Mouse (Mus musculus) forebrain, embryonic 14.5 days (tissue): ENCODE measurements around the gene Map4k3. TPM values are rescaled to one million over a fixed set of nuclear protein-coding genes. Genes with fewer than 3 reads are reported as not detected.

Experiments
- ATAC-seq: fragments of 200-750 bp; cut with Nextera tagmentation; 2 replicates; pipeline ENCODE4 v1.8.0; 2017; ENCODE audit warnings: mild to moderate bottlenecking, moderate library complexity
- DNase-seq: peaks from one replicate; pipeline ENCODE4 v3.0.0-alpha.2; 2015; ENCODE audit warnings: low spot score
- H3K27ac ChIP-seq: fragments of 300-500 bp; sonication (generic); 2 replicates; pipeline ENCODE4 v1.5.1; 2014; ENCODE audit warnings: low read depth, mild to moderate bottlenecking, control low read depth, low read length, moderate library complexity
- H3K27me3 ChIP-seq: fragments of 300-500 bp; sonication (generic); replicated peaks from 2 replicates; pipeline ENCODE4 v1.6.1; 2014; ENCODE audit warnings: low read length, control low read depth, mixed read lengths; ENCODE audit not compliant: control insufficient read depth, insufficient read depth
- H3K36me3 ChIP-seq: fragments of 300-500 bp; sonication (generic); 2 replicates; pipeline ENCODE4 v1.6.1; 2014; ENCODE audit warnings: low read length, control low read depth; ENCODE audit not compliant: control insufficient read depth, insufficient read depth
- H3K4me1 ChIP-seq: fragments of 300-500 bp; sonication (generic); 2 replicates; pipeline ENCODE4 v1.6.1; 2014; ENCODE audit warnings: antibody characterized with exemption, low read length, control low read depth; ENCODE audit not compliant: control insufficient read depth, insufficient read depth
- H3K4me2 ChIP-seq: fragments of 300-500 bp; sonication (generic); 2 replicates; pipeline ENCODE4 v1.6.1; 2014; ENCODE audit warnings: mild to moderate bottlenecking, control low read depth, low read length
- H3K4me3 ChIP-seq: fragments of 300-500 bp; sonication (generic); 2 replicates; pipeline ENCODE4 v1.5.1; 2014; ENCODE audit warnings: low read depth, low read length, control low read depth
- H3K9ac ChIP-seq: fragments of 300-500 bp; sonication (generic); 2 replicates; pipeline ENCODE4 v1.6.1; 2014; ENCODE audit warnings: mild to moderate bottlenecking, low read length, control low read depth, moderate library complexity
- H3K9me3 ChIP-seq: fragments of 300-500 bp; sonication (generic); replicated peaks from 2 replicates; pipeline ENCODE4 v1.6.1; 2016; ENCODE audit warnings: low read length, control low read depth, mixed read lengths; ENCODE audit not compliant: control insufficient read depth
- WGBS: fragments of 180-500 bp; shearing (Covaris S2); extraction: QIAGEN DNeasy Blood & Tissue Kit; methylation state at CpG from one replicate; pipeline ENCODE4 v1.1.7; 2014; 5-methylcytosine and 5-hydroxymethylcytosine counted together
- polyA plus RNA-seq: library from polyadenylated mRNA; unstranded; fragments of >200 nt; fragmentation: Nextera tagmentation; extraction: Ambion mirVana; gene quantifications from 2 replicates; pipeline ENCODE4 v1.2.1, GENCODE M21; 2014

The Map4k3 gene
- polyA plus RNA-seq, 1 experiment from 2014 or later = 30.7 TPM

DNA sequence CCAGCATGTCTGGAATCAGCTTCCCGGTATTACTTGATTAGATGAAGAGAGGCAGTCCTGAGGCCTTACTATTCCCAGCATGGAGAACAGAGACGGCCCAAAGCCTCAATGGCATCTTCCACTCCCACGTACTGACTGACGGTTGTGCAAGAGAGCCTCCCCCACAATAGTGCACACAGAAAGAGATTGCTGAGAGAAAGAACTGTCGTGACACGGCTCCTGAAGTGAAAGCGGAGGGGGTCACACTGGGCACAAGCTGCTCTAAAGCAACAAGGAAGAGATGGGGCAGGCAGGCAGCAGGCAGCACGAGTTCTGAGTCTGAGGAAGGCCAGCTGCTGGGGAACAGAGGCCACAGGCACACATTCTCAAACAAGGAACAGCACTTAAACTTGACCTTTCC, 90.2 kb downstream of the Map4k3 start:
- Histone ChIP-seq H3K9me3 (no peaks in the 10 kb centered on the region), H3K36me3 (peaks cover 34% of the 10 kb centered on the region), H3K27me3 (no peaks in the 10 kb centered on the region), H3K27ac (no peak overlapping the region), H3K9ac (no peak overlapping the region), H3K4me3 (no peak overlapping the region), H3K4me2 (no peak overlapping the region), H3K4me1 (no peaks in the 10 kb centered on the region)
- WGBS = 74% methylated on average over 8 of the region's 8 CpGs
- DNase-seq (no peak), ATAC-seq (no peak)

DNA sequence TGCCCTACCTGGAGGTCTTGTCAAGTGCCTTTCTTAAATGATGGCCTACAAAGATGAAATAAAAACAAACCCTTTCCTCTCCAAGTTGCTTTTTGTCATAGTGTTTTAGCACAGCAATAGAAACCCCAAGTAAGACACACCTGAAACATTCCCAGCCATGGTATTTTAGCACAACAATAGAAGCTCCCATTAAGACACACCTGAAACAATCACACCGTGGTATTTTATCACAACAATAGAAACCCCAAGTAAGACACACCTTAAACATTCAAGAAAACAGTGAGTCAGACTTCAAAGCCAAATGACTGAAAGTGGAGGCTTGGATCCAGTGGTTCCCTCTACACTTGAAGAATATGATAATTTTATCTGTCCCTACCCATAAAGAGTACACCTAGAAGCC, 92.5 kb downstream of the Map4k3 start:
- no peak overlapping the region for H3K27ac ChIP-seq
- no peaks in the 10 kb centered on the region for H3K4me1 ChIP-seq
- H3K4me3 ChIP-seq = no peak overlapping the region
- H3K9me3 ChIP-seq = no peaks in the 10 kb centered on the region
- H3K4me2 ChIP-seq = no peak overlapping the region
- no peak for ATAC-seq
- H3K27me3 ChIP-seq = no peaks in the 10 kb centered on the region
- peaks cover 38% of the 10 kb centered on the region for H3K36me3 ChIP-seq
- DNase-seq = no peak
- WGBS = 87% methylated on average over 1 of the region's 1 CpGs
- no peak overlapping the region for H3K9ac ChIP-seq

DNA sequence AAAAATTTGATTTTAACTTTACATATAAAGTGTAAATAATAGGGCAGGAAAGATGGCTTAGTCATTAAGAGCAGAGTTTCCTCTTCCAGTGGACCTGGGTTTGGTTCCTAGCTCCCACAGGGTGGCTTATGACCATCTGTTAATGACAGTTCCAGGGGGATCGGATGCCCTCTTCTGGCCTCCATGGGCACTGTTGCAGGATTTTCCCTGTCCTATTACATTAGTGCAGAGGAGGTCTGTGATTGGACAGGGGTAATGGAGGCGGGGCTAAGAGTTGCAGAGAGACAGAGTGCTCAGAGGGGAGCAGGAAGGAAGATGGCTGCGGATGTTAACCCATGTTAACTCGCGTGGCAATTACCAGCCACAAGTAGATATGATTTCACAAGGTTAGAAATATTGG, 95.4 kb downstream of the Map4k3 start:
- ATAC-seq = no peak
- WGBS = 94% methylated on average over 5 of the region's 5 CpGs

DNA sequence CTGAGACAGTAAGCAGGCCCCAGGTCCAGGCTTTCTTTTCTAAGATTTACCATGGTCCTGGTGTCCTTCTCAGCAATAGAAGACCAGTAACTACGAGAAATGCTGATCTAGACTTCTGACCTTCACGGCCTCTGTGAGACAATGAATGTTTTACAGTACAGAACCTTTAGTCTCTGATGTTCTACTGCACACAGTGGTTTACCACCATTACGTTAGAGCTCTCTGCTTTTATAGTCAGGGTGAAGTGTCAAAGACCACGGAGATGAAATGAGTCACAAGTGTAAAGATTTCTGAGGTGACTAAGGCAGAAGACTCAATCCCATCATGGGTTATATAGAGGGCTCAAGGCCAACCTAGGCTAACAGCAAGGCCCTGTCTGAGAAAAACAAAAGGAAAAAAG, 95.9 kb downstream of the Map4k3 start:
- no peak for ATAC-seq
- Histone ChIP-seq H3K27ac (no peak overlapping the region), H3K36me3 (peaks cover 34% of the 10 kb centered on the region), H3K4me2 (no peak overlapping the region), H3K4me1 (no peaks in the 10 kb centered on the region), H3K4me3 (no peak overlapping the region), H3K9me3 (no peaks in the 10 kb centered on the region), H3K9ac (no peak overlapping the region), H3K27me3 (no peaks in the 10 kb centered on the region)
- WGBS = 96% methylated on average over 4 of the region's 4 CpGs
- DNase-seq = no peak

More for the DNA sequence above, 95.4 kb downstream of the Map4k3 start:
- H3K36me3 ChIP-seq = peaks cover 34% of the 10 kb centered on the region
- no peaks in the 10 kb centered on the region for H3K4me1 ChIP-seq
- no peak overlapping the region for H3K4me3 ChIP-seq
- no peaks in the 10 kb centered on the region for H3K27me3 ChIP-seq
- no peak overlapping the region for H3K4me2 ChIP-seq
- DNase-seq = no peak
- H3K9me3 ChIP-seq = no peaks in the 10 kb centered on the region
- H3K27ac ChIP-seq = no peak overlapping the region
- no peak overlapping the region for H3K9ac ChIP-seq

DNA sequence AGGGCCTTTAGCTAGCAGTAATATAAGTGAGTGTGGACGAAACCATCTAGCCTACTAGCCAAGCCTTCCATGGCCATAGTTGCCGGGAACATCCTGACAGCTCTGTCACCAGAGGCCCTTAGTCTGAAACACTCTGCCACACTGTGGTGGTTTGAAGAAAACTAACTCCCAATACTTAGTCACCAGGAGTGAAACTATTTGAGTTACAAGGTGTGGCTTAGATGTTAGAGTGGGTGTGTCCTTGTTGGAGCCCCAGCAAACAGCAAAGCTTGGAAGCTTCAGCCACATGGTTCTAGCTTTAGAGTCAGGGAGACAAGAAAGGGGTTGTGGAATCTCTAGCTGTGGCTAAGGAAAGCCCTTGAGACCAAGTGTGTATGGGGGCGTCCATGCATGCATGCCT, 97.3 kb downstream of the Map4k3 start:
- DNase-seq = no peak
- ATAC-seq = no peak
- WGBS = 95% methylated on average over 3 of the region's 3 CpGs
- H3K27ac ChIP-seq = no peak overlapping the region
- no peaks in the 10 kb centered on the region for H3K4me1 ChIP-seq
- H3K9ac ChIP-seq = no peak overlapping the region
- no peak overlapping the region for H3K4me2 ChIP-seq
- H3K4me3 ChIP-seq = no peak overlapping the region
- peaks cover 34% of the 10 kb centered on the region for H3K36me3 ChIP-seq
- no peaks in the 10 kb centered on the region for H3K27me3 ChIP-seq
- H3K9me3 ChIP-seq = no peaks in the 10 kb centered on the region

DNA sequence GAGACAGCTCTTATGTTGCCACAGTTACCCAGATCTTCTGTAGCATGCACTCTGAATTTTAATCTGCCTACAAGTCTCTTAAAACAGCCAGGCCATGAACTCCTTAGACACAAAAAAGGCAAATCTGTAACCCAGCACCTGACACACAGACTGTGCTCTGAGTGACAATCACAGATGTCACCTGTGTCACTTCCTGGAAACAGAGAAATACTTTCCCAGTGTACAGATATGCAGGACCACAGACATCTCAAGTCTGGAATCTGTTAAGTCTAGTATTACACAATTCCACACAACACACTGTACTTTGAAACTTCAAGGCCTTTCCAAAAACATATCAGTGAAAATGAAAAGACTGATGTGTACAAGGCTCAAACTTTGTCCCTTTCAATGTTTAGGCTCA, 103.3 kb downstream of the Map4k3 start:
- no peak for ATAC-seq
- Histone ChIP-seq H3K27me3 (no peaks in the 10 kb centered on the region), H3K4me1 (no peaks in the 10 kb centered on the region), H3K36me3 (peaks cover 9% of the 10 kb centered on the region; the same call in 1 of the 2 replicates), H3K9ac (no peak overlapping the region), H3K4me2 (no peak overlapping the region), H3K27ac (no peak overlapping the region), H3K4me3 (no peak overlapping the region), H3K9me3 (no peaks in the 10 kb centered on the region)
- no peak for DNase-seq

DNA sequence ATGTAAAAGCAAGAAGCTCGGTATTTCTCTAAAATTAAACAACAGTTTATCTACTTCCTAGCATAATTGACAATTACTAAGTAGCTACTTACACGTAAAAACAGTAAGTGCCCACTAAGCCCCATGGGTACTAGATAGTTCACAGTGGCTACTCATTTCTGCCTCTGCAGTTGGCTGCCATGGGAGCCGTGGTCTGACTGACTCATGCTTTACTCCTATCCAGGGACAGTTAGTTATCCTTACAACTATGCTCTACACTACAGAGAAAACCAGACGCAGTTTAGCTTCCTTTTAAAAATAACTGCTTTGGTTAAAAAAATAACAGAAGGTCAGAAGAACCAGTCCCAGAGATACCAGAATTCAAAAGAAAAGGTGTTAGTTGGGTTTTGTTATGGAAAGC, 106.6 kb downstream of the Map4k3 start:
- Histone ChIP-seq H3K9ac (no peak overlapping the region), H3K4me1 (no peaks in the 10 kb centered on the region), H3K36me3 (peaks cover 17% of the 10 kb centered on the region; the same call in 1 of the 2 replicates), H3K4me3 (no peak overlapping the region), H3K4me2 (no peak overlapping the region), H3K9me3 (no peaks in the 10 kb centered on the region), H3K27ac (no peak overlapping the region), H3K27me3 (no peaks in the 10 kb centered on the region)
- 90% methylated on average over 4 of the region's 4 CpGs for WGBS
- ATAC-seq (no peak), DNase-seq (no peak)

DNA sequence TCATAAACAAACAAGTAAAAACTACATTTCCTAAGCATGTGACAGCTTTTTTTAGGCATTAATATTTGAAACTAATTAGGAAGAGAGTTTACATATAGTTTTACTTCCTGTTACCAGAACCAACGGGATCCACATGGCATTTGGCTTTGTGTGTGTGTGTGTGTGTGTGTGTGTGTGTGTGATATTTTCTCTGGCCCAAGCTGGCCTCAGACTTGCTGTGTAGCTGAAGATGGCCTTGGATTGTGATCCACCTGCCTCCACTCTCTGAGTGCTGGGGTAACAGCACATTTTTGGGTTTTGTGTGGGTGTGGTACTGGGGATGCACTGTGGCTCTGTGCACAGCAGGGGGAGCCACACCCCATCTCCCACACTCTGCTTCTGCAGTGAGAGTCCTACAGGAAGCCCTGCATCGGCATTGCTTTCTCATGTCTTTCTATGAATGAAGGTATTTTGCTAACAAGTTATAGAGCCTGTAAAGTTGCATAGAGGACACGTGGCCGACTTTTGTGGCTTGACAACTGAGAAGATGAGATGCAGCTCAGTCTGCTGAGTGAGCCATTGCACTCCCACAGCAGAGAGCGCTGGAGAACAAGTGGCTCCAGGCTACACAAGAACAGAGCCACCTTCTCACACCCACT, 107.4 kb downstream of the Map4k3 start:
- DNase-seq (peak; percentile 76), ATAC-seq (peak; percentile 85)
- Histone ChIP-seq H3K4me2 (no peak overlapping the region), H3K27me3 (no peaks in the 10 kb centered on the region), H3K27ac (0 out of 2 replicates have a peak overlapping the region, but pooled peaks have one; percentile 2), H3K36me3 (peaks cover 16% of the 10 kb centered on the region; the same call in 1 of the 2 replicates), H3K9ac (no peak overlapping the region), H3K9me3 (no peaks in the 10 kb centered on the region), H3K4me3 (no peak overlapping the region), H3K4me1 (no peaks in the 10 kb centered on the region)
- WGBS = 62% methylated on average over 5 of the region's 5 CpGs

- H3K9me3 ChIP-seq = no peaks in the 10 kb centered on the region
- H3K4me1 ChIP-seq = no peaks in the 10 kb centered on the region
- peak; percentile 17 for DNase-seq
- no peak for ATAC-seq
- H3K27me3 ChIP-seq = no peaks in the 10 kb centered on the region
- H3K4me3 ChIP-seq = no peak overlapping the region
- H3K4me2 ChIP-seq = no peak overlapping the region
- H3K9ac ChIP-seq = no peak overlapping the region
- peaks cover 25% of the 10 kb centered on the region for H3K36me3 ChIP-seq
- H3K27ac ChIP-seq = no peak overlapping the region
- 82% methylated on average over 13 of the region's 13 CpGs for WGBS
Measured at GRCm38 (mm10) chr17:80619556-80619955, 108.7 kb downstream of the Map4k3 start.
